Mouse (Mus musculus) midbrain, embryonic 14.5 days (tissue): Measurements from ENCODE around the gene Lamb3. TPM values are rescaled to one million over a fixed set of nuclear protein-coding genes. Genes with fewer than 3 reads are reported as not detected.

Experiments
- ATAC-seq: fragments of 200-750 bp; cut with Nextera tagmentation; 2 replicates; pipeline ENCODE4 v1.8.0; 2017; ENCODE audit warnings: moderate number of reproducible peaks, moderate library complexity; ENCODE audit not compliant: low FRiP score, low TSS enrichment
- DNase-seq: peaks from one replicate; pipeline ENCODE4 v3.0.0-alpha.2; 2015
- H3K27ac ChIP-seq: fragments of 300-500 bp; sonication (generic); replicated peaks from 2 replicates; pipeline ENCODE4 v1.5.1; 2014; ENCODE audit warnings: mild to moderate bottlenecking, low read depth, low read length, moderate library complexity
- H3K27me3 ChIP-seq: fragments of 300-500 bp; sonication (generic); 2 replicates; pipeline ENCODE4 v1.6.1; 2014; ENCODE audit warnings: low read length, control low read depth, mixed read lengths; ENCODE audit not compliant: control insufficient read depth, insufficient read depth
- H3K36me3 ChIP-seq: fragments of 300-500 bp; sonication (generic); 2 replicates; pipeline ENCODE4 v1.6.1; 2014; ENCODE audit warnings: low read length, control low read depth; ENCODE audit not compliant: control insufficient read depth, insufficient read depth
- H3K4me1 ChIP-seq: fragments of 300-500 bp; sonication (generic); 2 replicates; pipeline ENCODE4 v1.6.1; 2014; ENCODE audit warnings: mild to moderate bottlenecking, antibody characterized with exemption, low read length, control low read depth; ENCODE audit not compliant: control insufficient read depth, insufficient read depth
- H3K4me2 ChIP-seq: fragments of 300-500 bp; sonication (generic); 2 replicates; pipeline ENCODE4 v1.6.1; 2014; ENCODE audit warnings: mild to moderate bottlenecking, low read length, moderate library complexity
- H3K4me3 ChIP-seq: fragments of 300-500 bp; sonication (generic); replicated peaks from 2 replicates; pipeline ENCODE4 v1.5.1; 2014; ENCODE audit warnings: low read depth, low read length
- H3K9ac ChIP-seq: fragments of 300-500 bp; sonication (generic); replicated peaks from 2 replicates; pipeline ENCODE4 v1.6.1; 2014; ENCODE audit warnings: mild to moderate bottlenecking, low read length, moderate library complexity
- H3K9me3 ChIP-seq: fragments of 300-500 bp; sonication (generic); 2 replicates; pipeline ENCODE4 v1.6.1; 2016; ENCODE audit warnings: low read length, control low read depth, mixed read lengths; ENCODE audit not compliant: control insufficient read depth
- WGBS: fragments of 180-500 bp; shearing (Covaris S2); extraction: QIAGEN DNeasy Blood & Tissue Kit; methylation state at CpG from one replicate; pipeline ENCODE4 v1.1.7; 2014; 5-methylcytosine and 5-hydroxymethylcytosine counted together
- polyA plus RNA-seq: library from polyadenylated mRNA; unstranded; fragments of >200 nt; fragmentation: Nextera tagmentation; extraction: Ambion mirVana; gene quantifications from 2 replicates; pipeline ENCODE4 v1.2.1, GENCODE M21; 2014

Lamb3 gene
- polyA plus RNA-seq, 1 experiment from 2014 or later, result 0.30 TPM

DNA sequence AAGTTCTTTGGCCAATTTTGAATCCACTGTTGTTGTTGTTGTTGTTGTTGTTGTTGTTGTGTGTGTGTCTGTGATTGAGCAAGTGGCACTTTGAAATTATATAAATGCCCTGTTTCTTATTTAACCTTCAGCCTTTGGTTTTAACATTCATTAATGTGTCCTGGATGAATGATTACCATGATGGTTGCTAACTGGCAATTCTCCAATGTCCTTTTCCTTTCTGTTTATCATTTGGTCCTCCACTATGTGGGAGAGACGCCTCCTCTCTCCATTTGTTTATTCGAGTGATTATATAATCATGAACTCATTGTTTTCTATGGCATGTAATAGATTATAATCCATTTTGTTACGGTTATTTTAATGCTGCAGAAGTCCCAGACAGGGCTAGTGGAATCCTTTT, 23.0 kb downstream of the Lamb3 start:
- Histone ChIP-seq H3K4me3 (no peak overlapping the region), H3K36me3 (no peaks in the 10 kb centered on the region), H3K4me1 (no peaks in the 10 kb centered on the region), H3K4me2 (no peak overlapping the region), H3K9me3 (no peaks in the 10 kb centered on the region), H3K9ac (no peak overlapping the region), H3K27me3 (no peaks in the 10 kb centered on the region), H3K27ac (no peak overlapping the region)
- 82% methylated on average over 3 of the region's 3 CpGs for WGBS
- ATAC-seq, result no peak
- no peak for DNase-seq

DNA sequence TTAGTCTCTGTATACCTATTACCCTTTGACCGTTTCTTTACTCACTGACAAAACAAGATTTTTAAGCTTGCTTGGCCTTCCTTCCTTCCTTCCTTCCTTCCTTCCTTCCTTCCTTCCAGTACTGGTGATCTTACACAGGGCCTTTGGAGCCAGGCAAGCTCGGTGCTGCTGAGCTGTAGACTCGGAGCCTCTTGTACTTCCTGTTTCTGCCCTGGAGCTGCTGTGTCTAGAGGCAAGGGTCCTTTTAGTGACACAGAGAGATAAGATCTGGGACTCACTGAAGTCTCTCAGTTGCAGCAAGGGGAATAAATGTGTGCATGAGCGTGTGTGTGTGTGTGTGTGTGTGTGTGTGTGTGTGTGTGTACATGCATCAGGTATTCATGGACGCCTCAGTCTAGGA, 23.4 kb downstream of the Lamb3 start:
- H3K27ac ChIP-seq, result no peak overlapping the region
- H3K27me3 ChIP-seq, result no peaks in the 10 kb centered on the region
- no peak overlapping the region for H3K4me2 ChIP-seq
- DNase-seq (no peak), ATAC-seq (no peak)
- 76% methylated on average over 5 of the region's 5 CpGs for whole genome bisulfite sequencing
- no peak overlapping the region for H3K9ac ChIP-seq
- H3K4me1 ChIP-seq, result no peaks in the 10 kb centered on the region
- H3K36me3 ChIP-seq, result no peaks in the 10 kb centered on the region
- H3K4me3 ChIP-seq, result no peak overlapping the region
- no peaks in the 10 kb centered on the region for H3K9me3 ChIP-seq

DNA sequence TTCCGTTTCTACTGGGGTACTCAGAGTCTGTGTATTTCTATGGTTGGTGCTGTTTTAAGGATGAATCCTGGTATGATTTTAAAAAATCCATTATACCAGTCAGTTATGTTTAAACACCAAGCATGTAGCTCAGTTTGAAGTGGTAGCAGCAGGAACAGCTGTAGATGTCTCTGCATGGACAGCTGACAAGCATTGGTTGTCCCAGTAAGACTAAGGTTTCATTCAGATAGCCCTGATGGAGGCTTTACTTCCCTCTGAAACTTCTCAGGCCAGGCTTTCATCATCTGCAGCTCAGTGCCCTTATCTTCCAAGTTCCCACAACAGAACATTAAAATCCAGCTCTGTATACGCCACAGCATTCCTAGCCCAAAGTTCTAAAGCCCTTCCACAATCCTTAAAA, 25.2 kb downstream of the Lamb3 start:
- Histone ChIP-seq H3K4me1 (no peaks in the 10 kb centered on the region), H3K9ac (no peak overlapping the region), H3K36me3 (no peaks in the 10 kb centered on the region), H3K4me3 (no peak overlapping the region), H3K4me2 (no peak overlapping the region), H3K27me3 (no peaks in the 10 kb centered on the region), H3K9me3 (no peaks in the 10 kb centered on the region), H3K27ac (no peak overlapping the region)
- ATAC-seq, result no peak
- no peak for DNase-seq
- 89% methylated on average over 2 of the region's 2 CpGs for whole genome bisulfite sequencing

DNA sequence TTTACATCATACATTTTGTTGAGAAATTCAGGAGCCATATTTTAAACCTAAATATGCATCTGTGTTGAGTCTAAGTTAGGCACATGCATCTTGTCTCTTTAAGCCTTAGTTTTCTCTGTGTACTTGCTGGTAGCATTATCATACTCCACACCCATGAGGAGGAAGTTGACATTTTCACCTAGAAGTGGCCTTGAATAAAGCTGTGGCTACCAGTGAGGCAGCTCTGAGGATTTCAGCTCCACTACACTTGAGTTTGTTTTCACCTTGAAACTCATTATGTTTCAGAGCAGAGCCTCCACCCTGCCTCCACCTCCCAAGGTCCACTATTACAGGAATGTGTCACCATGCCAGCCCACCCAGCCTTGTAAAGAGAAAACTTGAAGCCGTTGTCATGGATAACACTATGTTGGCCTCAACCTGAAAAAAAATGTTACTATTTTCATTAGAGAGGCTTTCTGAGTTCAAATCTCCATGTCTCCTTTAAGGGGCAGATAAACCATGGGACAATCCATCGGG, 26.7 kb downstream of the Lamb3 start:
- DNase-seq, result no peak
- Histone ChIP-seq H3K4me3 (no peak overlapping the region), H3K4me2 (no peak overlapping the region), H3K4me1 (no peaks in the 10 kb centered on the region), H3K27me3 (no peaks in the 10 kb centered on the region), H3K27ac (no peak overlapping the region), H3K36me3 (no peaks in the 10 kb centered on the region), H3K9ac (no peak overlapping the region), H3K9me3 (no peaks in the 10 kb centered on the region)
- ATAC-seq, result no peak
- 92% methylated on average over 2 of the region's 2 CpGs for WGBS

DNA sequence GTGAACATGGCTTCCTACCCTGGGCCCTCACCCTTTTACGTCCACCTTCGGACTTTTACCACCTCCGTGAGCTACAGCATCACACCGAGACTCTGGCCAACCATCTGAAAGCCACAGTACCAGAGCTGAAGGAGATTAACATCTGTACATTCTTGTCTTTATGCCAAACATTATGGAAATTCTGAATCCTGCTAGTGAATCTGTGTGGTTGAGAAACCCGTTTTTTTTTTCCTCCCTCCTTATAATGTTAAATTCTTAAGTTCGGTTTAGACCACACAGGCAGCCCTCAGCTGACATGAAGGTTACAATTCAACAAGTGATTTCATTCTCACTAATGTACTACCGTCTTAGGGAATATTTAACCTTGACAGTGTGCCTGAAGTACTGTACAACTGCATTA, 27.4 kb downstream of the Lamb3 start:
- ATAC-seq, result no peak
- H3K27me3 ChIP-seq, result no peaks in the 10 kb centered on the region
- no peak overlapping the region for H3K9ac ChIP-seq
- no peaks in the 10 kb centered on the region for H3K4me1 ChIP-seq
- 92% methylated on average over 7 of the region's 7 CpGs for WGBS
- H3K4me3 ChIP-seq, result no peak overlapping the region
- H3K27ac ChIP-seq, result no peak overlapping the region
- no peak overlapping the region for H3K4me2 ChIP-seq
- no peaks in the 10 kb centered on the region for H3K36me3 ChIP-seq
- no peaks in the 10 kb centered on the region for H3K9me3 ChIP-seq
- no peak for DNase-seq

DNA sequence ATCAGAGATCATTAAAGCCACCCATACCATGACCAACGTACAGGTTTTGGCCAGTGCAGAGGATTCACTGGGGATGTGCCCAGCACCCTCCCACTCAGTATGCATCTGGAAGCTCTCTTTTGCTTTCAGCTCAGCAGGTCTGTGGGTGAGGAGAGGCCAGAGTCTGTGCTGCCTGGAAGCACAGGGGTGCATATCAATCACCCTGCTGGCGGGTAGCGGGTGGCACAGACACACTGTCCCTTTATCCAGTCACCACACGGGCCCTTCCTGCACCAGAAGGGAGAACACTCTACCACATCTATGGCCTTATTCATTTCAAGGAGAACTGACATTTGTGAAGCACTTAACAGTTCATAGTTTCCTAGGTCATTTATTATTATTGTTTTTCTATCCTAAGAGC, 30.9 kb downstream of the Lamb3 start:
- H3K4me2 ChIP-seq, result no peak overlapping the region
- no peak for DNase-seq
- H3K9me3 ChIP-seq, result no peaks in the 10 kb centered on the region
- no peak overlapping the region for H3K9ac ChIP-seq
- no peak for ATAC-seq
- no peak overlapping the region for H3K27ac ChIP-seq
- H3K36me3 ChIP-seq, result no peaks in the 10 kb centered on the region
- WGBS, result 54% methylated on average over 4 of the region's 4 CpGs
- H3K4me3 ChIP-seq, result no peak overlapping the region
- no peaks in the 10 kb centered on the region for H3K4me1 ChIP-seq
- no peaks in the 10 kb centered on the region for H3K27me3 ChIP-seq

DNA sequence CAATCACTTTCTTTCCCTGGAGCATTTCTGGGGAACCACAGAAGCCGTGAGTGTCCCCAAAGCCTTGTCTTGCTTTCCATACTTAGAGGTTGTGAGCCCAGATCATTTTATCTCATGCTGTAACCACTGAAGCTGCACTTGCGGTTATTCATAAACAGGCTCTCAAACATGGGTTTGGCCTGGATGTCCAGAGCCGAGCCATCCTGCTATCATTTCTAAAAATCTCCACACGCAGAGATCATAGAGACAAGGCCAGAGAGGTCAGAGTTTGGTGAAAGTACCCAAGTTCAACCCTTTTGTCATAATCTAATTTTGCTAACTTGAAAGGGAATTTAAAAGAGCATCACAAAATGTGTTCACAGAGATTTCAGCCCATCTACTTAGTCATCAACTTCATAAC, 33.9 kb downstream of the Lamb3 start:
- H3K4me1 ChIP-seq, result no peaks in the 10 kb centered on the region
- DNase-seq (no peak), ATAC-seq (no peak)
- H3K4me3 ChIP-seq, result no peak overlapping the region
- H3K9ac ChIP-seq, result no peak overlapping the region
- no peaks in the 10 kb centered on the region for H3K36me3 ChIP-seq
- H3K9me3 ChIP-seq, result no peaks in the 10 kb centered on the region
- H3K4me2 ChIP-seq, result no peak overlapping the region
- WGBS, result 93% methylated on average over 4 of the region's 4 CpGs
- H3K27ac ChIP-seq, result no peak overlapping the region
- no peaks in the 10 kb centered on the region for H3K27me3 ChIP-seq

DNA sequence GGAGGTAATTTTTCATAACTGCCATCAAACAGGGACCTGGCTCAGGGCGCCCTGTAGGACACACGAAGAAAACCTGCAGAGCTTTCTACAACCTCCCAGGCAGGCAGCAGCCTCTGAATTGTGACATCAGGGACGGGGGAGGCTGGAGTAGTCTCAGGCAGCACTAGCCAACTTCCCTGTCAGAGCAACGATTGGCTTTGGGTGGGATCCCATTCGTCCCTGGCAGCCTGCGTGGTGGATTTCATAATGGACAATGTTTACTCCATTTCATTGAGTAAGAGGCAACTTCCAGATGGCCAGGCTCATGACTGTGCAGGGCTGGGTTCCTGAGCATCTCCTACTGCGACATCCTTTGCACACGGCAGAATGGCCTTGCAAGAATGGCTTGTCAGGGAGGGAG, 34.7 kb downstream of the Lamb3 start:
- no peak for DNase-seq

DNA sequence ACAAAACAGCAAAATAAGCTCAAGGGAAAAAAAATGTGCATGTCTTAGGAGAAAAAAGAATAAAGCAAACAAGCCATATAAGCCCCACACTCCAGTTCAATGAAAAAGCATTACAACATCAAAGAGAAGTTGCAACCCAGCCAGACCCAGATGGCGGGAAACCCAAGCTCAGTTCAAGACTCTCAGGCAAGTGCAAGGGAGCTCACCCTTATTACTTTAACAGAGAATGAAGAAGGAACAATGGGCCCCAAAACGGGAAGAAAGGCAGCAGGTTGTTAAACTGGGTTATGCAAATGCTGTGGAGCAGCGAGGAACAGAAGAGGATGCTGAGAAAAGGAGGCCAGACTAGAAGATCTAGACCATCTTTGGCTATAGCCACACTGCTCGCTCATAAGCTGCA, 35.4 kb downstream of the Lamb3 start:
- DNase-seq (no peak), ATAC-seq (no peak)
- Histone ChIP-seq H3K9me3 (no peaks in the 10 kb centered on the region), H3K27me3 (no peaks in the 10 kb centered on the region), H3K9ac (no peak overlapping the region), H3K27ac (no peak overlapping the region), H3K4me3 (no peak overlapping the region), H3K4me2 (no peak overlapping the region), H3K4me1 (no peaks in the 10 kb centered on the region), H3K36me3 (no peaks in the 10 kb centered on the region)
- 56% methylated on average over 4 of the region's 4 CpGs for WGBS

More for the DNA sequence above, 34.7 kb downstream of the Lamb3 start:
- ATAC-seq, result no peak
- H3K4me2 ChIP-seq, result no peak overlapping the region
- no peaks in the 10 kb centered on the region for H3K27me3 ChIP-seq
- no peaks in the 10 kb centered on the region for H3K4me1 ChIP-seq
- no peak overlapping the region for H3K27ac ChIP-seq
- H3K9me3 ChIP-seq, result no peaks in the 10 kb centered on the region
- H3K36me3 ChIP-seq, result no peaks in the 10 kb centered on the region
- H3K4me3 ChIP-seq, result no peak overlapping the region
- no peak overlapping the region for H3K9ac ChIP-seq
- WGBS, result 82% methylated on average over 8 of the region's 8 CpGs
